Mouse (Mus musculus): ENCODE measurements around the gene Lrg1.
"Not testable (repeated sequence)": the region's sequence is repeated elsewhere in the genome, so short reads cannot be mapped to it uniquely, and the experiment has no call there.

The Lrg1 gene

GRCm38 (mm10) chr17:56078880-56079795, 42.7 kb downstream of the Lrg1 start, which contains the start of gene Hdgfl2:
Hdgfl2 (plus strand) TSS chr17:56079634.
- in situ Hi-C loops (cut with MboI; ENCODE audit: low sequenced_read_pairs) = no loop called here

- in situ Hi-C loops (cut with MboI; ENCODE audit: low sequenced_read_pairs) = not testable (repeated sequence)
Measured at GRCm38 (mm10) chr17:56078361-56078760, 43.4 kb downstream of the Lrg1 start.

GRCm38 (mm10) chr17:56077523-56077922, 44.3 kb downstream of the Lrg1 start:
- in situ Hi-C loops (cut with MboI; ENCODE audit: low sequenced_read_pairs) = no loop called here

GRCm38 (mm10) chr17:56074827-56075208, 47.0 kb downstream of the Lrg1 start, which contains the start of gene Ubxn6:
Ubxn6 (minus strand) TSS chr17:56075028.
- in situ Hi-C loops (cut with MboI; ENCODE audit: low sequenced_read_pairs) = no loop called here

GRCm38 (mm10) chr17:56074097-56074826, 47.5 kb downstream of the Lrg1 start:
- in situ Hi-C loops (cut with MboI; ENCODE audit: low sequenced_read_pairs) = no loop called here

GRCm38 (mm10) chr17:56072243-56072642, 49.6 kb downstream of the Lrg1 start:
- in situ Hi-C loops (cut with MboI; ENCODE audit: low sequenced_read_pairs) = no loop called here

GRCm38 (mm10) chr17:56071126-56071525, 50.7 kb downstream of the Lrg1 start:
- in situ Hi-C loops (cut with MboI; ENCODE audit: low sequenced_read_pairs) = no loop called here
